Mouse (Mus musculus): ENCODE measurements at regions not wholly inside any gene's neighbourhood (a gene's known extent, or its start where the extent isn't known, plus 50 kb on each side); places are given as distances from the start of the nearest gene placed in this dataset.

GRCm38 (mm10) chr3:70130241-70131029 is 123.0 kb downstream of the Otol1 start:
- H3K27me3 ChIP-seq (ENCODE audit: control insufficient read depth, insufficient read depth, low read depth, low read length), result no peaks in the 10 kb centered on the region
- no peak overlapping the region for H3K4me2 ChIP-seq (ENCODE audit: low read depth, low read length)
- H3K4me1 ChIP-seq (ENCODE audit: control insufficient read depth, low read depth, low read length), result no peaks in the 10 kb centered on the region
- H3K9ac ChIP-seq (ENCODE audit: low read depth, low read length), result no peak overlapping the region
- ATAC-seq (ENCODE audit: low read depth), result no peak
- no peak overlapping the region for H3K27ac ChIP-seq (ENCODE audit: low read length)
- H3K9me3 ChIP-seq (replicated peaks; ENCODE audit: control insufficient read depth, low read length), result no peaks in the 10 kb centered on the region
- 68% methylated on average over 8 of the region's 8 CpGs for WGBS (ENCODE audit: insufficient replicate concordance)
- no peak overlapping the region for H3K4me3 ChIP-seq (ENCODE audit: low read depth, low read length)
- H3K36me3 ChIP-seq (ENCODE audit: control insufficient read depth, insufficient read depth), result no peaks in the 10 kb centered on the region

GRCm38 (mm10) chr3:70134963-70135362 is 127.5 kb downstream of the Otol1 start:
- ATAC-seq (ENCODE audit: low read depth), result no peak
- WGBS (ENCODE audit: insufficient replicate concordance), result 44% methylated on average over 2 of the region's 2 CpGs

GRCm38 (mm10) chr3:70138488-70138887 is 131.1 kb downstream of the Otol1 start:
- no peak overlapping the region for H3K4me2 ChIP-seq (ENCODE audit: low read depth, low read length)

More at GRCm38 (mm10) chr3:70134963-70135362, 127.5 kb downstream of the Otol1 start:
- no peaks in the 10 kb centered on the region for H3K27me3 ChIP-seq (ENCODE audit: control insufficient read depth, insufficient read depth, low read depth, low read length)
- no peak overlapping the region for H3K9ac ChIP-seq (ENCODE audit: low read depth, low read length)
- H3K4me2 ChIP-seq (ENCODE audit: low read depth, low read length), result no peak overlapping the region
- H3K36me3 ChIP-seq (ENCODE audit: control insufficient read depth, insufficient read depth), result no peaks in the 10 kb centered on the region
- no peaks in the 10 kb centered on the region for H3K4me1 ChIP-seq (ENCODE audit: control insufficient read depth, low read depth, low read length)
- H3K27ac ChIP-seq (ENCODE audit: low read length), result no peak overlapping the region
- no peak overlapping the region for H3K4me3 ChIP-seq (ENCODE audit: low read depth, low read length)
- no peaks in the 10 kb centered on the region for H3K9me3 ChIP-seq (replicated peaks; ENCODE audit: control insufficient read depth, low read length)

GRCm38 (mm10) chr3:70138926-70139325 is 131.5 kb downstream of the Otol1 start:
- H3K4me3 ChIP-seq (ENCODE audit: low read depth, low read length), result no peak overlapping the region
- H3K27me3 ChIP-seq (ENCODE audit: control insufficient read depth, insufficient read depth, low read depth, low read length), result no peaks in the 10 kb centered on the region
- H3K9ac ChIP-seq (ENCODE audit: low read depth, low read length), result no peak overlapping the region
- H3K4me2 ChIP-seq (ENCODE audit: low read depth, low read length), result no peak overlapping the region
- no peaks in the 10 kb centered on the region for H3K36me3 ChIP-seq (ENCODE audit: control insufficient read depth, insufficient read depth)
- no peak overlapping the region for H3K27ac ChIP-seq (ENCODE audit: low read length)
- no peaks in the 10 kb centered on the region for H3K4me1 ChIP-seq (ENCODE audit: control insufficient read depth, low read depth, low read length)
- 45% methylated on average over 4 of the region's 4 CpGs for WGBS (ENCODE audit: insufficient replicate concordance)
- no peaks in the 10 kb centered on the region for H3K9me3 ChIP-seq (replicated peaks; ENCODE audit: control insufficient read depth, low read length)
- no peak for ATAC-seq (ENCODE audit: low read depth)

More at GRCm38 (mm10) chr3:70138488-70138887, 131.1 kb downstream of the Otol1 start:
- Histone ChIP-seq H3K4me3 (ENCODE audit: low read depth, low read length) (no peak overlapping the region), H3K9me3 (replicated peaks; ENCODE audit: control insufficient read depth, low read length) (no peaks in the 10 kb centered on the region), H3K4me1 (ENCODE audit: control insufficient read depth, low read depth, low read length) (no peaks in the 10 kb centered on the region), H3K9ac (ENCODE audit: low read depth, low read length) (no peak overlapping the region), H3K27me3 (ENCODE audit: control insufficient read depth, insufficient read depth, low read depth, low read length) (no peaks in the 10 kb centered on the region), H3K27ac (ENCODE audit: low read length) (no peak overlapping the region), H3K36me3 (ENCODE audit: control insufficient read depth, insufficient read depth) (no peaks in the 10 kb centered on the region)
- ATAC-seq (ENCODE audit: low read depth), result no peak
- 64% methylated on average over 2 of the region's 2 CpGs for WGBS (ENCODE audit: insufficient replicate concordance)

- Histone ChIP-seq H3K9me3 (replicated peaks; ENCODE audit: control insufficient read depth, low read length) (no peaks in the 10 kb centered on the region), H3K36me3 (ENCODE audit: control insufficient read depth, insufficient read depth) (no peaks in the 10 kb centered on the region), H3K27me3 (ENCODE audit: control insufficient read depth, insufficient read depth, low read depth, low read length) (no peaks in the 10 kb centered on the region), H3K27ac (ENCODE audit: low read length) (no peak overlapping the region), H3K4me3 (ENCODE audit: low read depth, low read length) (no peak overlapping the region), H3K4me1 (ENCODE audit: control insufficient read depth, low read depth, low read length) (no peaks in the 10 kb centered on the region), H3K9ac (ENCODE audit: low read depth, low read length) (no peak overlapping the region), H3K4me2 (ENCODE audit: low read depth, low read length) (no peak overlapping the region)
- no peak for ATAC-seq (ENCODE audit: low read depth)
- WGBS (ENCODE audit: insufficient replicate concordance), result 43% methylated on average over 1 of the region's 1 CpGs
Measured at GRCm38 (mm10) chr3:70145728-70146127, 138.3 kb downstream of the Otol1 start.

- 53% methylated on average over 5 of the region's 5 CpGs for WGBS (ENCODE audit: insufficient replicate concordance)
- Histone ChIP-seq H3K27me3 (ENCODE audit: control insufficient read depth, insufficient read depth, low read depth, low read length) (no peaks in the 10 kb centered on the region), H3K4me1 (ENCODE audit: control insufficient read depth, low read depth, low read length) (no peaks in the 10 kb centered on the region), H3K4me2 (ENCODE audit: low read depth, low read length) (no peak overlapping the region), H3K9ac (ENCODE audit: low read depth, low read length) (no peak overlapping the region), H3K36me3 (ENCODE audit: control insufficient read depth, insufficient read depth) (no peaks in the 10 kb centered on the region), H3K4me3 (ENCODE audit: low read depth, low read length) (no peak overlapping the region), H3K9me3 (replicated peaks; ENCODE audit: control insufficient read depth, low read length) (no peaks in the 10 kb centered on the region; the same call in 1 of the 2 replicates), H3K27ac (ENCODE audit: low read length) (no peak overlapping the region)
- no peak for ATAC-seq (ENCODE audit: low read depth)
Measured at GRCm38 (mm10) chr3:70151156-70151555, 143.7 kb downstream of the Otol1 start.

GRCm38 (mm10) chr3:70160043-70160442 is 152.6 kb downstream of the Otol1 start:
- H3K36me3 ChIP-seq (ENCODE audit: control insufficient read depth, insufficient read depth), result no peaks in the 10 kb centered on the region
- H3K4me1 ChIP-seq (ENCODE audit: control insufficient read depth, low read depth, low read length), result no peaks in the 10 kb centered on the region
- no peaks in the 10 kb centered on the region for H3K27me3 ChIP-seq (ENCODE audit: control insufficient read depth, insufficient read depth, low read depth, low read length)
- WGBS (ENCODE audit: insufficient replicate concordance), result 72% methylated on average over 9 of the region's 9 CpGs
- H3K4me2 ChIP-seq (ENCODE audit: low read depth, low read length), result no peak overlapping the region
- H3K27ac ChIP-seq (ENCODE audit: low read length), result no peak overlapping the region
- H3K9ac ChIP-seq (ENCODE audit: low read depth, low read length), result no peak overlapping the region
- H3K9me3 ChIP-seq (replicated peaks; ENCODE audit: control insufficient read depth, low read length), result no peaks in the 10 kb centered on the region
- H3K4me3 ChIP-seq (ENCODE audit: low read depth, low read length), result no peak overlapping the region
- no peak for ATAC-seq (ENCODE audit: low read depth)

GRCm38 (mm10) chr3:70171667-70172066 is 164.3 kb downstream of the Otol1 start:
- ATAC-seq (ENCODE audit: low read depth), result no peak
- no peaks in the 10 kb centered on the region for H3K27me3 ChIP-seq (ENCODE audit: control insufficient read depth, insufficient read depth, low read depth, low read length)
- no peaks in the 10 kb centered on the region for H3K4me1 ChIP-seq (ENCODE audit: control insufficient read depth, low read depth, low read length)
- H3K9me3 ChIP-seq (replicated peaks; ENCODE audit: control insufficient read depth, low read length), result no peaks in the 10 kb centered on the region
- 33% methylated on average over 4 of the region's 4 CpGs for WGBS (ENCODE audit: insufficient replicate concordance)
- H3K36me3 ChIP-seq (ENCODE audit: control insufficient read depth, insufficient read depth), result no peaks in the 10 kb centered on the region
- H3K4me3 ChIP-seq (ENCODE audit: low read depth, low read length), result no peak overlapping the region
- no peak overlapping the region for H3K9ac ChIP-seq (ENCODE audit: low read depth, low read length)
- no peak overlapping the region for H3K27ac ChIP-seq (ENCODE audit: low read length)
- no peak overlapping the region for H3K4me2 ChIP-seq (ENCODE audit: low read depth, low read length)

- H3K27me3 ChIP-seq (ENCODE audit: control insufficient read depth, insufficient read depth, low read depth, low read length), result no peaks in the 10 kb centered on the region
- WGBS (ENCODE audit: insufficient replicate concordance), result 38% methylated on average over 1 of the region's 1 CpGs
- no peak for ATAC-seq (ENCODE audit: low read depth)
Measured at GRCm38 (mm10) chr3:70176391-70176790, 169.0 kb downstream of the Otol1 start.

More at GRCm38 (mm10) chr3:70176391-70176790, 169.0 kb downstream of the Otol1 start:
- no peak overlapping the region for H3K9ac ChIP-seq (ENCODE audit: low read depth, low read length)
- no peaks in the 10 kb centered on the region for H3K9me3 ChIP-seq (replicated peaks; ENCODE audit: control insufficient read depth, low read length)
- H3K27ac ChIP-seq (ENCODE audit: low read length), result no peak overlapping the region
- no peak overlapping the region for H3K4me3 ChIP-seq (ENCODE audit: low read depth, low read length)
- H3K4me2 ChIP-seq (ENCODE audit: low read depth, low read length), result no peak overlapping the region
- H3K4me1 ChIP-seq (ENCODE audit: control insufficient read depth, low read depth, low read length), result no peaks in the 10 kb centered on the region
- no peaks in the 10 kb centered on the region for H3K36me3 ChIP-seq (ENCODE audit: control insufficient read depth, insufficient read depth)
